In genomic region chr6:107734773-107735172, GRCm38 (mm10) we compare ENCODE assay signal across 22 mouse cellular contexts.
"Had no signal": no experiment of that assay in that cellular context is flagged by ENCODE, and none has a peak within 500 bp of the region (broad histone marks: within the 10 kb centered on the region; RNA-seq: fewer than 3 reads in every experiment).

No protein-coding gene starts in this region.

- DNase-seq: heart, postnatal 10 days; heart, postnatal 14 days; heart, postnatal 36 days; heart, postnatal 4 days; kidney, adult 11 months; kidney, adult 18-20 months; kidney, adult 2 months; kidney, adult 8-10 months; kidney, adult 9 months; kidney, postnatal 10 days; kidney, postnatal 14 days; kidney, postnatal 25 days; kidney, postnatal 36 days; kidney, postnatal 4 days; layer of hippocampus, adult 9-11 months; layer of hippocampus, postnatal 36 days had no signal

- ATAC-seq: hindbrain, embryonic 16.5 days; hindbrain, postnatal 0 days; inflammation-experienced regulatory T-cells, adult 6 months; intestine, embryonic 15.5 days; intestine, embryonic 16.5 days; intestine, postnatal 0 days had no signal
